Mouse (Mus musculus): Measurements from ENCODE around the gene Prps1. TPM values are rescaled to one million over a fixed set of nuclear protein-coding genes. Genes with fewer than 3 reads are reported as not detected.

Prps1 gene
- polyA plus RNA-seq, 1 experiment from 2014 or later: 20.8 TPM

DNA sequence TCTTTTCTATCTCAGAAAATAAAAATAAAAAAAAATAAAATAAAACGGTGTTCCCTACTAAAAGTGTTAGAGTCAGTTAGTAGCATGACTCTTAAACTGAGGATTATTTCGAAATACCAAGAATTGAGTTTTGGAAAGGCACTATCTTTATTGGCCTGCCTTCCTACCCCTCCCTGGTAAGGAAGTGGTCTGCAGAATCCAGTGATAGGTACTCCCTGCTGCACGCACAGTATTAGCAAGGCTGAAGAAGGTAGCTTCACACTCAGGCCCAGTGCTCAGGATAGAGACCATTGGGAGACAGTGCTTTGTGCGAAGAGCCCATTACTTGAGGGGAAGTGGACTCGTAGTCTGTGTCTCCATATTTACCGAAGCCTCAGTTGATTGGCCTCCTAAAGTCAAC lies 21.8 kb downstream of the Prps1 start:
- 82% methylated on average over 6 of the region's 6 CpGs for WGBS
- no peak overlapping the region for H3K4me2 ChIP-seq (replicated peaks; ENCODE audit: low read depth, low read length)
- H3K27ac ChIP-seq (ENCODE audit: low read length): no peak overlapping the region
- H3K9me3 ChIP-seq (ENCODE audit: low read length): no peaks in the 10 kb centered on the region
- no peaks in the 10 kb centered on the region for H3K27me3 ChIP-seq (replicated peaks; ENCODE audit: insufficient read depth, low read length)
- DNase-seq (ENCODE audit: low spot score) (no peak), ATAC-seq (no peak)
- H3K9ac ChIP-seq (replicated peaks; ENCODE audit: low read depth): no peak overlapping the region
- H3K36me3 ChIP-seq (ENCODE audit: insufficient read depth, low read length): no peaks in the 10 kb centered on the region
- no peak overlapping the region for H3K4me3 ChIP-seq (ENCODE audit: low read depth, low read length)
- no peaks in the 10 kb centered on the region for H3K4me1 ChIP-seq (ENCODE audit: insufficient read depth, low read depth, low read length)
- TF ChIP-seq EP300 (IDR thresholded peaks at IDR 0.05) (no peak), CTCF (IDR thresholded peaks at IDR 0.05) (no peak)

DNA sequence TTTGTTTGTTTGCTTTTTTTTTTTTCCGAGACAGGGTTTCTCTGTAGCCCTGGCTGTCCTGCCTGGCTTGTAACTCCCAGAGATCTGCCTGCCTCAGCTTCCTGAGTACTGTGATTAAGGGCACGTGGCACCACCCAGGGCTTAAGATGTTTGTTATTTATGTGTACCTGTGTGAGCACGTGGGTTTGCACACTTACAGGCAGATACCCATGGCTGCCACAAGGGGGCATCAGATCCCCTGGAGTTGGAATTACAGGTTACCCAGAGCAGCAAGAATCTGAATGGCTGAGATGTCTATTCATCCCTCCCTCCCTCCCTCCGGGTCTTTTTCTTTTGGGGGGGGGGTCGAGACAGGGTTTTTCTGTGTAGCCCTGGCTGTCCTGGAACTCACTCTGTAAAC lies 22.8 kb downstream of the Prps1 start:
- no peaks in the 10 kb centered on the region for H3K4me1 ChIP-seq (ENCODE audit: insufficient read depth, low read depth, low read length)
- no peak for ATAC-seq
- H3K9me3 ChIP-seq (ENCODE audit: low read length): no peaks in the 10 kb centered on the region
- no peak overlapping the region for H3K27ac ChIP-seq (ENCODE audit: low read length)
- no peak for TF ChIP-seq EP300 (IDR thresholded peaks at IDR 0.05)
- TF ChIP-seq CTCF (IDR thresholded peaks at IDR 0.05): peak; percentile 71
- H3K36me3 ChIP-seq (ENCODE audit: insufficient read depth, low read length): no peaks in the 10 kb centered on the region
- no peak overlapping the region for H3K4me2 ChIP-seq (replicated peaks; ENCODE audit: low read depth, low read length)
- H3K27me3 ChIP-seq (replicated peaks; ENCODE audit: insufficient read depth, low read length): no peaks in the 10 kb centered on the region
- H3K9ac ChIP-seq (replicated peaks; ENCODE audit: low read depth): no peak overlapping the region
- DNase-seq (ENCODE audit: low spot score): peak; percentile 33
- H3K4me3 ChIP-seq (ENCODE audit: low read depth, low read length): no peak overlapping the region
- 50% methylated on average over 4 of the region's 5 CpGs for WGBS

DNA sequence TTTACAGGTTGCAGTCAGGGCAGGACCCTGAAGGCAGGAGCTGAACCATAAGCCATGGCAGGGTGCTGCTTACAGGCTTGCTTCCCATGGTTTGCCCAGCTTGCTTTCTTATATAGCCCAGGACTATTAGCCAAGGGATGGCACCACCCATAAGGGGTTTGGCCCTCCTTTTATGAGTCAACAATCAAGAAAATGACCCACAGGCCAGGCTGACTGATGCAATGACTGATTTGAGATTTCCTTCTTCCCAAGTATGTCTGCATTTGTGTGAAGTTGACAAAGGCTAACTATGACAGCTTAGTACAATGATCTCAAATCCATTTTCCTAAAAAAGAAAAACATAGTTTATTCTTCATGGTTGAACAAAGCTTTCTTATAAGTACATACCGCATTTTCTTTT lies 32.8 kb downstream of the Prps1 start:
- 96% methylated on average over 1 of the region's 1 CpGs for WGBS
- no peak overlapping the region for H3K4me2 ChIP-seq (replicated peaks; ENCODE audit: low read depth, low read length)
- no peaks in the 10 kb centered on the region for H3K27me3 ChIP-seq (replicated peaks; ENCODE audit: insufficient read depth, low read length)
- no peak overlapping the region for H3K27ac ChIP-seq (ENCODE audit: low read length)
- no peak overlapping the region for H3K4me3 ChIP-seq (ENCODE audit: low read depth, low read length)
- no peak overlapping the region for H3K9ac ChIP-seq (replicated peaks; ENCODE audit: low read depth)
- H3K4me1 ChIP-seq (ENCODE audit: insufficient read depth, low read depth, low read length): no peaks in the 10 kb centered on the region
- H3K36me3 ChIP-seq (ENCODE audit: insufficient read depth, low read length): no peaks in the 10 kb centered on the region
- no peak for ATAC-seq
- DNase-seq (ENCODE audit: low spot score): no peak
- TF ChIP-seq CTCF (IDR thresholded peaks at IDR 0.05) (no peak), EP300 (IDR thresholded peaks at IDR 0.05) (no peak)
- no peaks in the 10 kb centered on the region for H3K9me3 ChIP-seq (ENCODE audit: low read length)

DNA sequence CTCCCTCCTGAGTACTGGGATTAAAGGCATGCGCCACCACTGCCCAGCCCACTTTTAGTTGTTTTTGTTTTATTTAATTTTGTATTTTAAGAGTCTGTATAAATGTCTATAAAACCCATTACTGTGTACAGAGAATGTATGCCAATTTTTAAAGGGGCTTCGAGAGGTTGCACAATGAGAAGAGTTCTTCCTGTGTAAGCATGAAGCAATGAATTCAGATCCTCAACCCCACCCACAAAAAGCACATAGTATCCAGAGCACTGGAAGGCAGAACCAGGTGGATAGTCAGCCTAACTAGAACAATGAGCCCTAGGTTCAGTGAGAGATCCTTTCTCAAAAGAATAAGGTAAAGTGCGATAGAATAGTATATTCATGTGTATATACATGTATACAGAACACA lies 33.8 kb downstream of the Prps1 start:
- WGBS: 64% methylated on average over 3 of the region's 3 CpGs
- H3K4me3 ChIP-seq (ENCODE audit: low read depth, low read length): no peak overlapping the region
- no peak for ATAC-seq
- H3K9me3 ChIP-seq (ENCODE audit: low read length): no peaks in the 10 kb centered on the region
- no peak overlapping the region for H3K4me2 ChIP-seq (replicated peaks; ENCODE audit: low read depth, low read length)
- H3K36me3 ChIP-seq (ENCODE audit: insufficient read depth, low read length): no peaks in the 10 kb centered on the region
- no peaks in the 10 kb centered on the region for H3K4me1 ChIP-seq (ENCODE audit: insufficient read depth, low read depth, low read length)
- no peak for DNase-seq (ENCODE audit: low spot score)
- no peaks in the 10 kb centered on the region for H3K27me3 ChIP-seq (replicated peaks; ENCODE audit: insufficient read depth, low read length)
- TF ChIP-seq CTCF (IDR thresholded peaks at IDR 0.05): no peak
- TF ChIP-seq EP300 (IDR thresholded peaks at IDR 0.05): no peak
- H3K9ac ChIP-seq (replicated peaks; ENCODE audit: low read depth): no peak overlapping the region
- no peak overlapping the region for H3K27ac ChIP-seq (ENCODE audit: low read length)

DNA sequence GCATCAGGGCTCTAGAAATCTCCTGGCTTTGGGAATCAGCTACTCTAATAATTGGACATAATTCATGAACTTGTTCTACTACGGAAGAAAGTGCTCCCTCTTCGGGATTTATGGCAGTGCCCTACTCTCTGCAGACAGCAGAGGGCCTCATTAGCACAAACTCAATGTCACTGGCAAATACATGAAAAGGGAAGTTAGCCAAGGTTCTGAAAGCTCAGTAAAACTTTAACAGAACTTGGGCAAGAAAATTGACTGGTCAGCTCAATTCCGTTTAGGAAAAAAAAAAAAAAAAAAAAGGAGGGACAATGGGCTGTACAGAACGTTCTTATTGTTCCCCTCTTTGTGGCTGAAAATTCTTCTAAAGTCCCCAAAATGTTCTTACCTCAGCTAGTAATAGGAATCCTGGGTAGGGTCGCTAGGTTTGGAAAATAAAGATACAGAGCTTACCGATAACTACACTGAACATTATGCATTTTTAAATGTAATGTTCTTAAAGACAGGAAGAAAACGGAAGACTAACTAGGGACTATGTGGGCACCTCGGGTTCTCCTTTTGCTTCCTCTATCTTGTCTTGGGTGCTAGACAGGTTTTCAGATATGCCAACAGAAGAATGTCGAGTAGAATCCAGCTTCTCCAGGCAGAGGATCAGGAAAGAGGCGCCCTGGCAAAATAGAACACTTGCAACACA lies 35.6 kb downstream of the Prps1 start:
- no peak overlapping the region for H3K9ac ChIP-seq (replicated peaks; ENCODE audit: low read depth)
- DNase-seq (ENCODE audit: low spot score): peak; percentile 92
- H3K27me3 ChIP-seq (replicated peaks; ENCODE audit: insufficient read depth, low read length): no peaks in the 10 kb centered on the region
- no peak overlapping the region for H3K4me3 ChIP-seq (ENCODE audit: low read depth, low read length)
- 51% methylated on average over 10 of the region's 10 CpGs for WGBS
- H3K9me3 ChIP-seq (ENCODE audit: low read length): no peaks in the 10 kb centered on the region
- H3K27ac ChIP-seq (ENCODE audit: low read length): no peak overlapping the region
- peak; percentile 55 for ATAC-seq
- TF ChIP-seq CTCF (IDR thresholded peaks at IDR 0.05) (peak; percentile 81), EP300 (IDR thresholded peaks at IDR 0.05) (0 out of 2 replicates have a peak, but pooled peaks have one; percentile 15)
- H3K36me3 ChIP-seq (ENCODE audit: insufficient read depth, low read length): no peaks in the 10 kb centered on the region
- no peaks in the 10 kb centered on the region for H3K4me1 ChIP-seq (ENCODE audit: insufficient read depth, low read depth, low read length)
- no peak overlapping the region for H3K4me2 ChIP-seq (replicated peaks; ENCODE audit: low read depth, low read length)

DNA sequence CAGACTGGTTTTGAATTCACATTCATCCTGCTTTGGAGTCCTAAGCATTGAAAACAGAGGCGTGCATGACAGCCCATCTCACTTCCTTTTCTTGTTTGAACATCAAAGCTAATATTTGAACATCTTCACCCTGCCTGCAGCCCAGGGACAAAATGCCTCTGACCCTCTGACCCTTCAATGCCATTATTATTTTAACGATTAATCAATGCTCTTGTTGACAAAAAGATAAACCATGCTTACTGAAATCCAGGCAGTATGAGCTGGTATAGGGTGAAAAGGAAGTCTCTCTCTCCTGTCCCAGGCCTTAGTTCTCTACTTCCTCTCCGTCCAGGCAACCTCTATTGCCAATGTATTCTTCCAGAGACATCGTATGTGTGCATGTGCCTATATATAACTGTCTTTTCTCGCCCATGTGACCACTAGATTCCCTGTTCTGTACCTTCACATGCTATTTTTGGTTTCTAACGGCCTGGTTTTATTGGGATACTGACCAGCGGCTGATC lies 37.2 kb downstream of the Prps1 start:
- 49% methylated on average over 7 of the region's 7 CpGs for WGBS
- no peak for ATAC-seq

More for the DNA sequence above, 37.2 kb downstream of the Prps1 start:
- Histone ChIP-seq H3K4me1 (ENCODE audit: insufficient read depth, low read depth, low read length) (no peaks in the 10 kb centered on the region), H3K27ac (ENCODE audit: low read length) (no peak overlapping the region), H3K36me3 (ENCODE audit: insufficient read depth, low read length) (no peaks in the 10 kb centered on the region), H3K4me3 (ENCODE audit: low read depth, low read length) (no peak overlapping the region), H3K9ac (replicated peaks; ENCODE audit: low read depth) (no peak overlapping the region), H3K4me2 (replicated peaks; ENCODE audit: low read depth, low read length) (no peak overlapping the region), H3K9me3 (ENCODE audit: low read length) (no peaks in the 10 kb centered on the region), H3K27me3 (replicated peaks; ENCODE audit: insufficient read depth, low read length) (no peaks in the 10 kb centered on the region)
- DNase-seq (ENCODE audit: low spot score): no peak
- TF ChIP-seq CTCF (IDR thresholded peaks at IDR 0.05): no peak
- TF ChIP-seq EP300 (IDR thresholded peaks at IDR 0.05): no peak
